Mouse (Mus musculus) splenic B cell, adult 2 months (primary cell): ENCODE data around the gene Foxc1.

Experiments
- DNase-seq: peaks from one replicate; pipeline ENCODE4 v3.0.0-alpha.2; 2011; ENCODE audit warnings: low read depth, low spot score
- H3K27me3 ChIP-seq: 2 replicates; pipeline ENCODE4 v1.6.1; 2012; ENCODE audit warnings: mild to moderate bottlenecking, low read length, moderate library complexity, mixed read lengths; ENCODE audit not compliant: control insufficient read depth, poor library complexity, insufficient read depth, severe bottlenecking
- H3K36me3 ChIP-seq: 2 replicates; pipeline ENCODE4 v1.6.1; 2012; ENCODE audit warnings: mild to moderate bottlenecking, low read length, moderate library complexity, mixed read lengths; ENCODE audit not compliant: control insufficient read depth, poor library complexity, insufficient read depth, severe bottlenecking

The Foxc1 gene

DNA sequence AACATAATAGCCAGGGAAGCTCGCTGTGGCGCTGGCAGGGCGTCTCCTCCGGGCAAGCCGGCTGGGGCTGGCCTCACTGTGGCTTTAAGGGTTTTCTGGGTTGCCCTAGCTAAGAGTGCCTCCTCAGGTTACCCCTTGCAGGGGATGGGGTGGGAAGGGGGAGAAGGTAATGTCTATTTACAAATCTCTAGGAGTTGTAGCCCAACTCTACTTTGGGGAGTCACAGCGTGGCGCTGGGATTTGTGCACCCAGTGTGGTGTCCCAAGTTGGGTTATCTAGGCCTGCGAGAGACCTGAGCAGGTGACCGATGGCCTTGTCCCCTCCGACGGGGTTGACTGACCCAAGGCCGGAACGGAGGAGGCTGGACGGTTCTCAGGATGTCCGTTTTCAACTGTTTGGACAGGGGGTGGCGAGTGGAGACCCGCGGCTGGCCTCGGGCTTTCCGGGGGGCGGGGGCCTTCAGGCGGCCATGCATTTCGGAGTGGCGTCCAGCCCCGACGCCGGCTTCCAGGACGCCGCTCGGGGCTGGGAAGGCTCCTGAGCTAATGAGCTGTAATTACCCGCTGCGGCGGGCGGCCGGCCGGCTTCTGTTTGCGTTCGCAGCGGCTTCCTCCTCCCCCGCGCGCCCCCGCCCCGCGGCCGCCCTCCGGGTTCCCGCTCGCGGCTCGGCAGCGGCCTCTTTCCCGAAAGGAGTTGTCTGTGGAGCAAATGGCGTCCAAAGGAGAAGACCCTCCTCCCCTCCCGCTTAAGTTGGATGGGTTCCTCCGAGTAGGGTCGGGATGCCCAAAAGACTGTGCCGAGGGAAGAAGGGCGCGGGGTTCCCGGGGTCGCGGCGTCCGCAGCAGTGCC, 4.5 kb downstream of the Foxc1 start:
- DNase-seq, result peak; percentile 14
- Histone ChIP-seq H3K27me3 (no peaks in the 10 kb centered on the region), H3K36me3 (no peaks in the 10 kb centered on the region)

DNA sequence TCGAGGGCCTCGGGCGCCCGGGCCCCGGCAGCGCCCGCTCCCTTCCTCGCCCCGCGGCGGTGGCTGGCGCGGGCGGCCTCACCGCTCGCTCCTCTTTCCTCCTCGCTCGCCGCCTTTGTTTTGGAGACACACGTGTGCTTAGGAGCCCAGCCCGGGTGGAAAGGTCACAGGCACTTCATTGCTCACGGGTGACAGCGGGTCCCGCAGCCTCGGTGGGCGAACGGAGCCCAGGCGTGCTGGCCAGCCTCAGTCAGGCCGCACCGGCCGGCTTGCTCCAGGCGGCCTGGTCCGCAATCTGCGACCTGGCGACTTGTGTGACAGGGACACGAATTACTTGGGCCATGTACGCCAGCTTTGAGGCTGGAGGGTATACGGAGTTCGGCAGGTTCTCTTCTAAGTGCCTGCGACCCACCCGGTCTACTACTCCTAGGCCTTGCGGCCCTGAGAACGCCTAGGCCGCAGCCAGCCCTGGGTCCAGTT, 5.1 kb downstream of the Foxc1 start:
- DNase-seq, result no peak
- H3K27me3 ChIP-seq, result no peaks in the 10 kb centered on the region
- no peaks in the 10 kb centered on the region for H3K36me3 ChIP-seq

DNA sequence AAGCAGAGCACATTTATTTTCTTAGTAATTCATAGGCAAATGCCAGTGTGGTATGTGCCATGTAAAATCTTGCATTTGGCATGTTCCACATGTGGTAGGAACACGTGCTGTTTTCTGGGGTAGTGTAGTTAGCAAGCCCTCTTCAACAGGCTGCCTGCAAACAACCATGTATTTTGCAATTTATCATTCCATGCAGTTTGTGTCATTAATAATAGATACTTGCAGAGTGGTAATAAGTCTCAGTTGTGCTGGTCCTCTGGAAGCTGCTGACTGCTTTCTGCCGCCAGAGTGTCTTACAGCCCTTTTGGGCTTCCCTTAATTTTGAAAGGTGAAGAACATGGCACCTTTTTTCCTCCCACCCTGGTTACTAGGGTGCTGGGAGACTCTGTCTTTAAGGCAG, 6.3 kb downstream of the Foxc1 start:
- no peak for DNase-seq
- H3K36me3 ChIP-seq, result no peaks in the 10 kb centered on the region
- H3K27me3 ChIP-seq, result no peaks in the 10 kb centered on the region

DNA sequence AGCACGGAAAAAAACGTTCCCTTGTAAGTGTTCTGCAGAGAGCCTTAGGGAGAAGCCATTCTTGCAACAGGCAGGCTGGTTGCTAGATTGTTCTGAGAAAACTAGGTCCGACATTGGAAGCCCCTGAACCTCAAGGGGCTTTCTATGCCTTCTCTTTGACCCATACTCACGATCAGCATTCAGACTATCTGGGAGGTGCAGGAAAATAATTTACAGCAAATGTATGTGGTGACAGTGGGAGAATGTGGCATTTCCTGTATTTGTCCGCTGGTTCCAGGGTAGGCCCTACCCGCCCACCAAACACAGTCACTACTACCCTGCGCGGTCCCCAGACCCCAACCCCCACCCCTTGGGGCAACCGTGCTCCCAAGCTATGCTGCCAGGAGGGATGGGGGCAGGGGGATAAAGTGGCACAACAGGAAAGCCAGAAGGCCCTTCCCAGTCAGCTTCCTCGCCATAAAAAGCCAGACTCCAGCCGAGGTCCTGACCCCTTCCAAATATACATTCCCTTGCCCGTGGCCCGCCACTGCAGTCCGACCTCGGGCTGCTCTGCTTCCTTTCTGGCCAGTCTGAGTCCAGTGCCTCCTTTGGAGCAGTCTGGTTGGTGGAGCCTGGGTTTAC, 9.1 kb downstream of the Foxc1 start:
- no peak for DNase-seq
- H3K27me3 ChIP-seq, result no peaks in the 10 kb centered on the region

DNA sequence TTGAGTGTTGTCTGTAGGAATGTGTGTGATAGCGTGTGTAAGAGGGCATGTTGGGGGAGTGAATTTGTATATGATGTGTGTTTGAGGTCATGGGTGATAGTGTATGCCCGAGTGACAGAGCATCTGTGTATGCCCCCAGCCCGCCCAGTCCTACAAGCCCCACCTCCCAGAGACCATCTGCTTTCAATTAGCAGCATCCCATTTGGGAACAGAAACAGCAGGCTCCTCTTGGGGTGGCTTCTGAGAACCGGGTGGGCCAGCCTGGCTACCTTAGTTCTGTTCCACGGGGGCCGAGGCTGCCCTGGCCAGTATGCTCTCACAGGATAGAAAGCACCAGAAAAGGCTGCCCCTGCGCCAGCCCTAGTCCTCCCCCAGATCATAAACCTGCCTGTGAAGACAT, 11.9 kb downstream of the Foxc1 start:
- H3K27me3 ChIP-seq, result no peaks in the 10 kb centered on the region
- H3K36me3 ChIP-seq, result no peaks in the 10 kb centered on the region; the same call in 1 of the 2 replicates
- DNase-seq, result no peak

More for the DNA sequence above, 9.1 kb downstream of the Foxc1 start:
- no peaks in the 10 kb centered on the region; the same call in 1 of the 2 replicates for H3K36me3 ChIP-seq

DNA sequence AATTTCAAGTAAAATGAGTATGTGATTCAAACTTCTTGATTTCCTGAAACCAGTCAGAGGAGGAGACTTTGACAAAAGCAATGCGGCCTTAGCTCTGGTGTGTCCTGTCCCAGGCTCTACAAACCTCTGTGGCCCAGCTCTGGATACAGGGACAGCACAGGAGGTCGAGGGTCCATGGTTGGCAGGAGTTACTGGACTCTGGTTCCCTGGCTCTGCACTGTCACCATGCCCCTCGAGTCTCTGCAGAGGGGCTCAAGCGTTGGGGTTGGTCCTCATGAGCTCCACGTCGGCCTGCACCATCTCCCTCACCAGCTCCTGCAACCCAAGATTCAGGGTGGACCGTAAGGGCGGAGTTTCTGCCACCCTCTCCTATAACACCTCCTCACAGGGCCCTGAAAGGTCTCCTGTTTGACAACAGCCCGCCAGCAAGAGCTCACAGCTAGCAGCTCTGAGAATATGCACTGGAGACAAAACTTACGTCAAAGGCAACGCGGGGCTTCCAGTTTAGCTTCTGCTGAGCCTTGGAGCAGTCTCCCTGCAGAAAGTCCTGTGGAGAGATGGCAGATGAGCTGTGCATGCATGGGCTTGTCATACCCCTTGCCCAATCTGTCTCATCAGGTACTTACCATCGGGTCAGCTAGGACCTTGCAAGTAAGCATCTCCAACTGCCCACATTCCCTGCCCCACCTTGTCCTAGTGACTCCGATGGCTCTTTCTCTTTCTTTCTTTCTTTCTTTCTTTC, 13.4 kb downstream of the Foxc1 start:
- H3K36me3 ChIP-seq, result no peaks in the 10 kb centered on the region; the same call in 1 of the 2 replicates
- no peak for DNase-seq

DNA sequence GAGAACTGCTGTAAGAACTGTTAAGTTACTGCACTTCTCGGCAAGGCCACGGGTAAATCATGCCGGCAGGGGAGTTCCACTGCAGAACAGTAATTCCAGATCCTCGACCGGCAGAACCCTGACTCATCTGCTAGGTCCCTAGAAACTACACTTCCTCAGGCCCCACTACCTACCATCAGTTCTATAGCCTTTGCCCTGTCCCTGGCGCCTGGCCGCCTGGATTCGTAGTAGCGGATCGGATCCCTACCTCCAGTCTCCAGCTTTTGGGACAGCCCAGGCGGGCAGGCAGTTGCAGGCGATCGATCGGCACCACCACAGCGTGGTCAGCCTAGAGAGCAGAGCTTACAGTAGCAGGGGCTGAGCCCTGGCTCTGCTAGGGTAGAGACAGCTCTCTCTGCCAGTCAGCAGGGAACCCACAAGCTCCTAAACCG, 14.2 kb downstream of the Foxc1 start:
- H3K27me3 ChIP-seq, result no peaks in the 10 kb centered on the region
- H3K36me3 ChIP-seq, result no peaks in the 10 kb centered on the region; the same call in 1 of the 2 replicates
- DNase-seq, result no peak

More for the DNA sequence above, 13.4 kb downstream of the Foxc1 start:
- H3K27me3 ChIP-seq, result no peaks in the 10 kb centered on the region

DNA sequence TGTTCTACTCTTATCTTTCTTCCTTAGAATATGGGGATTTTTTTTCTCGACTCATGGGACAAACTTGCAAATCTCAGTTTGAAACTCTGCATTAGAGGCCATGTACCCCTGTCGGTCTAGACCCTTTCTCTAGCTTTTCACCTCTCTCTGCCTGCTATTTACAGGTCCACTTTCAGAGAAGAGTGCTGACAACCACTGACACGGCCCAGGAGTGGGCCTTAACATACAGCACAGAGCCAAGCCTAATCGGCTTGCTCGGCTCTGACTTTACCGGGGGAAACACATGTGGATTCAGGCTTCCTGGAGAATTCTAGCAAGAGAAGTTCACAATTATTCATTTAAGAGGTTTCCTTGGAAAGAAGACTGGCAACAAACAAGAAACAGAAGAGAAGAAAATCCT, 14.6 kb downstream of the Foxc1 start:
- Histone ChIP-seq H3K27me3 (no peaks in the 10 kb centered on the region), H3K36me3 (no peaks in the 10 kb centered on the region; the same call in 1 of the 2 replicates)
- no peak for DNase-seq

DNA sequence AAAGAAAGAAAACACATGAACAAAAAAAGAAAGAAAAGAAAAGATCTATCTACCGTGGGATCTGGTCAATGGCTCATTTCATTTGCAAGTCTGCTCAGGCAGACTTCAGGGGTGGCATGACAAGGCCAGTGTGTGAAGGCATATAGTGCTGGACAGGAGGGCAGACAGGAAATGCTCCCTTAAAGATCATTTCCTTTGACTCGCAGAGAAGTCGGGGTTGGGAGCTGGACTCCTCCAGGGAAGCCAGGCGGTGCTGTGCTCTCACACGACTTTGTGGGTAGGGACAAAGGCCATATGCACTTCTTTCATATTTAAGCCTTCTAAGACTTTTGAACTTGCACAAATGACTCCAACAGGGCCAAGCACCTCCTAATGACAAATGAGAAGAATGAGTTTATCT, 16.9 kb downstream of the Foxc1 start:
- Histone ChIP-seq H3K27me3 (no peaks in the 10 kb centered on the region), H3K36me3 (no peaks in the 10 kb centered on the region)
- DNase-seq, result no peak

DNA sequence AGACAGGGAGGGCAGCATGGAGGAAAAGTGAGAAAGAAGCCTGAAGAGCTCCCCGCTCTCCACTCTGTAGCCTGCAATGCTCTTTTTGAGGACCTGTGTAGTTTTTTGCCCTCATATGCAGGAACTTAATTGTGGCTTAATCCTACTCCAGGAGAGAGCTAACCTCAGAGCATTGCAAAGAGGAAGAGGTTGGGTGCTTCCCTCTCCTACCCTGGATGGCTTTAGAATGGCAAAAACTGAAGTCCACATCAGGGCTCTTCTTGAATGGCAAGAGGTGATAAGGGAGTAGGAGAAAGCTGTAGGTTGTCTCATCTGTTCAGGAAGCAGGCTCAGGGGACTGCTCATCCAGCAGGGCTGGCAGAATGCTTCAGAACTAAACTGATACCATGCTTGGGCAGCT, 18.7 kb downstream of the Foxc1 start:
- no peaks in the 10 kb centered on the region for H3K27me3 ChIP-seq
- H3K36me3 ChIP-seq, result no peaks in the 10 kb centered on the region
- DNase-seq, result no peak

DNA sequence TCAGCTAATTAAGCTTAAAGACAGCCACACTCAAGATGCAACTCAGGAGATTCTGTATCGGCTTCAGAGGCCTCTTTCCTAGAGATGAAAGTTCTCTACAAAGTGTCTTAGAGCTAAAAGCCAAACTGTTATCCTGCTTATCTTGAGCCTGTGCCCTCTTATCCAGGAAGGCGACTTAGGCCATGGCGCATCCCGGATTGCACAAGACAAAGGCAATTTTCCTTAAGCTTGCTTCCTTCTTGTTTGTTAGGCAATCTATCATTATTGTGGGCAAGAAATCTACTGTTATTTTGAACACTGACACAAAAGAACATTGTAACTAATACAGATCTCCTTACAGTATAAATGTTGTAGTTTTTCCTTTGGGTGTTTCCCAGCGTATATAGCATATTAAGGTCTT, 20.7 kb downstream of the Foxc1 start:
- H3K27me3 ChIP-seq, result no peaks in the 10 kb centered on the region
- DNase-seq, result no peak
- no peaks in the 10 kb centered on the region for H3K36me3 ChIP-seq

DNA sequence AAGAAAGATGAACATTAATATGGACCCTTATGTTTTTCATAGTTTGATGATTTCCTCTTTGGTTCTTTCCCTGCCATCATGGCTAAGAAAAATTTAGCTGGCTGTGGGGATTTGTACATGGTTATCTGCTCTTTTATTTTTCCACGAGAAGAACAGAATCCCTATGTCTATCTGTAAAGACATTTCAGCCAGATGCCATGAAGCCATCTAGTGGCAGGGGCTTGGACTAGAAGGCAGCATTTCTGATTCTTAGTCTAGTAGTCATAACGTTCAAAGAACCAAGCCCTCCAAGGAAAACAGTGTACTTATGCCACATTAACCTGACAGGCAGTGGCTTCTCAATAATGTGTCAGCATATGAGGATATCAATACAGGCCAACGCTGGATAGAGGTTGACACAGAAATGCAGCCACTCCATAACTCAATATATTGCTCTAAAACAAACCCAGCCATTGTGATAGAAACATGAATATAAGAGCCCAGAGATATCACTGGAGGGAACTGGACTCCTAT, 21.4 kb downstream of the Foxc1 start:
- no peak for DNase-seq
- H3K27me3 ChIP-seq, result no peaks in the 10 kb centered on the region
- no peaks in the 10 kb centered on the region for H3K36me3 ChIP-seq

DNA sequence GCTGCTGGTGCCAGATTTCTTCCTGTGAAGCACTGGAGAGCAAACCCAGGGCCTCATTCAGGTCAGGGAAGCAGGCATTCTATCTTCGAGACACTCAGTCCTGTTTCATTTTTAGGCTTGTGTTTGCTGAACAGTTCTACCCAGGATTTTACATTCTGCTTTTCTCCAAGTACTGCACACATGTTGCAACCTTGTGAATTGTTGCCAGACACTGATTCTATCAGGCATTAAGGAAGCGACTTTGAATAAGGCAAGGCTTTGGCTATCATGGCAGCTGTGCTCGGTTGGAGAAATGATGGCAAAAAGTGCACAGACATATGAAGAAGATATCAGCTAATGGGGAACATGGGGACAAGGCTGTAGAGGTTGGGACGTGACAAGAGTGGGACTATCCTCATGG, 22.0 kb downstream of the Foxc1 start:
- no peak for DNase-seq
- no peaks in the 10 kb centered on the region for H3K27me3 ChIP-seq
- no peaks in the 10 kb centered on the region for H3K36me3 ChIP-seq

DNA sequence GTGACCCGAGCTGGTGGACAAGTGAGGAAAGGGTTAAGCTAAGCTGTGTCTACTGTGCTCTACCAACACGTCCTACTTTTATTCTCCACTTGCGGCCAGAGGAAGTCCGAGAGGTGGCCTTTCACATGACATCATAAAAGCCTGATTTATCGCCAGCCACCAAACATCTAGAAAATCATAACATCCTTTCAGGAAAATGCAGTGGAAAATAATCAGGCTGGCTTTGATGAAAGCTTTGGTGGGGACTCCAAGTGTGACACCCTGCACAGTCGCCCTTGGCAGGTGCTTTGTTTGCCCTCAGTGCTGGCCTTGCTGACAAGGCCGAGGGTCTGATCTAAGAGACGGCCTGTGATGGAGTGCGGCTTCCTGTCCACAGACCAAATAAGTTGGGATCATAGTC, 23.9 kb downstream of the Foxc1 start:
- DNase-seq, result no peak
- no peaks in the 10 kb centered on the region for H3K36me3 ChIP-seq

DNA sequence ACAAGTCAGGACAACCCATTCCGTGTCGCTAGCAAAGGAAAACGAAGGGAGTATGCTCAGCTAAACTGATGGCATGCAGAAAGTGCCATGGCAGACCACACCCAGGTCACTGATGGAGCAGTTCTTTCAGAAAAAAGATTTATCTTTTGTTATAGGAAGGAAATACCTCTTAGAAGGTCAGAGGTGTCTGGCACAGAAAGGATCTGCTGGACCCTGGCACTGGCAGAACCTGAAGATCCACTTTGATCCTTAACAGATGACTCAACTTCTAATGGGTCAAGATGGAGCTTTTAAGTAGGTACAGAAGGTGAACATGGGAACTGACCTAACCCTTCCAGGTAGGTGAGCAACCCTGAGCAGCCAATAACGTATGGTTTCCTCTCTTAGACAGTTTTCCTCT, 29.4 kb downstream of the Foxc1 start:
- Histone ChIP-seq H3K27me3 (no peaks in the 10 kb centered on the region), H3K36me3 (no peaks in the 10 kb centered on the region)
- no peak for DNase-seq

More for the DNA sequence above, 23.9 kb downstream of the Foxc1 start:
- no peaks in the 10 kb centered on the region for H3K27me3 ChIP-seq
